ENCODE assay signal across 9 mouse cellular contexts in the genomic region with DNA sequence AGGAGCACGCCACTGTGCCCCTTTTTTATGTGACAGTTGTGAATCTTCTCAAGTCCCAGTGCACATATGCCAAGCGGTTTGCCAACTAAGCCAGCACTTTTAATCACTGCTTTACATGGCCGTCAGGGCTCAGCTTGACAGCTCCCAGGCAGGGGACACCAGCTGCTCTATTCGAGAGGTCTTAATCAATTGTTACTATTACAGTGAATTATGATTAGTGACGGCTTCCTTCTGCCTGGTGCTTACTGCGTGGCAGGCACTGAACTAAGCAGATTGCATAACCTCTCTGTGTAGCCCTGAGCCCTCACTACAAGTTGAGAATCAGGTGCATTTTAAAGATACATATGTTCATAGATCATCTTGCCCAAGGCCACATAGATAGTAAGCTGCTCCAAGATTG. TPM values are rescaled to one million over a fixed set of nuclear protein-coding genes. Genes with fewer than 3 reads are reported as not detected.
A peak's percentile ranks its signal among the peaks of the same experiment; 100 is the strongest.
DNase-seq lines count a peak whose midpoint lies in the region; ATAC-seq lines count a peak whose summit lies in the region.
"Had no signal": no experiment of that assay in that cellular context is flagged by ENCODE, and none has a peak within 500 bp of the region (broad histone marks: within the 10 kb centered on the region; RNA-seq: fewer than 3 reads in every experiment).

No protein-coding gene starts in this region.

- H3K9ac ChIP-seq in kidney, embryonic 15.5 days, result no peak overlapping the region
- no peak overlapping the region for H3K9ac ChIP-seq in hindbrain, embryonic 12.5 days
- H3K9ac ChIP-seq in midbrain, embryonic 16.5 days (ENCODE audit: low read depth, low read length), result no peak overlapping the region
- H3K9ac ChIP-seq: limb, embryonic 15.5 days had no signal

- peak overlapping the region; percentile 82 for H3K27ac ChIP-seq in kidney, embryonic 15.5 days
- no peak overlapping the region for H3K27ac ChIP-seq in hindbrain, embryonic 12.5 days
- no peak overlapping the region for H3K27ac ChIP-seq in midbrain, embryonic 16.5 days (ENCODE audit: low read length)
- H3K27ac ChIP-seq: limb, embryonic 15.5 days had no signal

- H3K4me3 ChIP-seq in kidney, embryonic 15.5 days (replicated peaks), result no peak overlapping the region
- H3K4me3 ChIP-seq in hindbrain, embryonic 12.5 days, result no peak overlapping the region
- no peak overlapping the region for H3K4me3 ChIP-seq in midbrain, embryonic 16.5 days (ENCODE audit: low read depth, low read length)
- H3K4me3 ChIP-seq: limb, embryonic 15.5 days had no signal

- H3K36me3 ChIP-seq in kidney, embryonic 15.5 days, result no peaks in the 10 kb centered on the region
- no peaks in the 10 kb centered on the region for H3K36me3 ChIP-seq in hindbrain, embryonic 12.5 days
- H3K36me3 ChIP-seq in midbrain, embryonic 16.5 days (ENCODE audit: control insufficient read depth, insufficient read depth, low read length), result no peaks in the 10 kb centered on the region
- H3K36me3 ChIP-seq: limb, embryonic 15.5 days had no signal

- H3K4me1 ChIP-seq in kidney, embryonic 15.5 days, result peaks cover 19% of the 10 kb centered on the region
- peaks cover 12% of the 10 kb centered on the region for H3K4me1 ChIP-seq in hindbrain, embryonic 12.5 days
- H3K4me1 ChIP-seq in midbrain, embryonic 16.5 days (ENCODE audit: control insufficient read depth, insufficient read depth, low read length), result peaks cover 12% of the 10 kb centered on the region; the same call in 1 of the 2 replicates

- WGBS in kidney, embryonic 15.5 days, result 34% methylated on average over 6 of the region's 6 CpGs
- 49% methylated on average over 6 of the region's 6 CpGs for WGBS in hindbrain, embryonic 12.5 days
- 23% methylated on average over 6 of the region's 6 CpGs for WGBS in midbrain, embryonic 16.5 days

- no peaks in the 10 kb centered on the region for H3K9me3 ChIP-seq in kidney, embryonic 15.5 days (replicated peaks)
- no peaks in the 10 kb centered on the region for H3K9me3 ChIP-seq in hindbrain, embryonic 12.5 days (replicated peaks)
- no peaks in the 10 kb centered on the region for H3K9me3 ChIP-seq in midbrain, embryonic 16.5 days (replicated peaks; ENCODE audit: control insufficient read depth, low read length, poor library complexity, severe bottlenecking)
- H3K9me3 ChIP-seq: limb, embryonic 15.5 days had no signal

- DNase-seq in kidney, adult 9 months, result no peak
- DNase-seq in brain, adult 2 months (ENCODE audit: low read depth, low spot score), result peak; percentile 29
- no peak for DNase-seq in yolk sac, embryonic 10.5 days (ENCODE audit: low spot score)
- no peak for DNase-seq in left cerebral cortex, postnatal 25 days (ENCODE audit: low spot score in 2 of 2)
- DNase-seq: thymus, postnatal 36 days had no signal

- intact Hi-C loops in left cerebral cortex, postnatal 25 days (cut with DNase I), result no loop called here

- H3K4me2 ChIP-seq in kidney, embryonic 15.5 days, result no peak overlapping the region
- H3K4me2 ChIP-seq in hindbrain, embryonic 12.5 days (replicated peaks), result no peak overlapping the region
- H3K4me2 ChIP-seq in midbrain, embryonic 16.5 days (ENCODE audit: low read length), result no peak overlapping the region
- H3K4me2 ChIP-seq: limb, embryonic 15.5 days had no signal

- no peaks in the 10 kb centered on the region for H3K27me3 ChIP-seq in kidney, embryonic 15.5 days
- H3K27me3 ChIP-seq in hindbrain, embryonic 12.5 days, result no peaks in the 10 kb centered on the region
- no peaks in the 10 kb centered on the region for H3K27me3 ChIP-seq in midbrain, embryonic 16.5 days (ENCODE audit: control insufficient read depth, insufficient read depth, low read depth, low read length)
- H3K27me3 ChIP-seq: limb, embryonic 15.5 days had no signal

- peak; percentile 25 for ATAC-seq in kidney, embryonic 15.5 days (replicated peaks; ENCODE audit: low FRiP score)
- ATAC-seq in hindbrain, embryonic 12.5 days (ENCODE audit: low FRiP score), result peak; percentile 87
- peak; percentile 94 for ATAC-seq in midbrain, embryonic 16.5 days

RNA-seq across cellular contexts. Expression of gene Ngef, which starts 0.7 kb away (rescaled TPM):
- polyA plus RNA-seq in kidney, embryonic 15.5 days (2015; fragmentation: Nextera tagmentation; extraction: Ambion mirVana), result 1.6 and 2.2 TPM in 2 replicates
- 4.8 and 5.9 TPM in 2 replicates for polyA plus RNA-seq in hindbrain, embryonic 12.5 days (2016; fragmentation: Nextera tagmentation; extraction: Ambion mirVana)
- polyA plus RNA-seq in midbrain, embryonic 16.5 days (2015; fragmentation: Nextera tagmentation; extraction: Ambion mirVana), result 23.1 and 31.8 TPM in 2 replicates
- 100 to 1,000 TPM; 333 to 376 TPM for total RNA-seq in left cerebral cortex, postnatal 25 days (2021)

RNA-seq across cellular contexts. Expression of gene Inpp5d, which starts 45.8 kb away (rescaled TPM):
- 8.8 and 10.2 TPM in 2 replicates for polyA plus RNA-seq in kidney, embryonic 15.5 days (2015; fragmentation: Nextera tagmentation; extraction: Ambion mirVana)
- polyA plus RNA-seq in hindbrain, embryonic 12.5 days (2016; fragmentation: Nextera tagmentation; extraction: Ambion mirVana), result 4.9 and 5.5 TPM in 2 replicates
- 3.3 and 5.6 TPM in 2 replicates for polyA plus RNA-seq in midbrain, embryonic 16.5 days (2015; fragmentation: Nextera tagmentation; extraction: Ambion mirVana)
- total RNA-seq in left cerebral cortex, postnatal 25 days (2021), result 10 to 100 TPM; 17.4 to 23.5 TPM

Comparison
In these comparisons a context has a peak if more than half of its experiments do, and no peak if none do; other contexts are left out.
1. ATAC-seq: peak in every context shown above with its lines; median percentile 94 in midbrain, embryonic 16.5 days; 87 in hindbrain, embryonic 12.5 days; 25 in kidney, embryonic 15.5 days.